Mouse (Mus musculus): ENCODE data around the gene Pfkfb3. TPM values are rescaled to one million over a fixed set of nuclear protein-coding genes. Genes with fewer than 3 reads are reported as not detected.

Pfkfb3 gene
- polyA plus RNA-seq (2016; fragmentation: Nextera tagmentation; extraction: Ambion mirVana), result 10.7 and 11.3 TPM in 2 replicates

DNA sequence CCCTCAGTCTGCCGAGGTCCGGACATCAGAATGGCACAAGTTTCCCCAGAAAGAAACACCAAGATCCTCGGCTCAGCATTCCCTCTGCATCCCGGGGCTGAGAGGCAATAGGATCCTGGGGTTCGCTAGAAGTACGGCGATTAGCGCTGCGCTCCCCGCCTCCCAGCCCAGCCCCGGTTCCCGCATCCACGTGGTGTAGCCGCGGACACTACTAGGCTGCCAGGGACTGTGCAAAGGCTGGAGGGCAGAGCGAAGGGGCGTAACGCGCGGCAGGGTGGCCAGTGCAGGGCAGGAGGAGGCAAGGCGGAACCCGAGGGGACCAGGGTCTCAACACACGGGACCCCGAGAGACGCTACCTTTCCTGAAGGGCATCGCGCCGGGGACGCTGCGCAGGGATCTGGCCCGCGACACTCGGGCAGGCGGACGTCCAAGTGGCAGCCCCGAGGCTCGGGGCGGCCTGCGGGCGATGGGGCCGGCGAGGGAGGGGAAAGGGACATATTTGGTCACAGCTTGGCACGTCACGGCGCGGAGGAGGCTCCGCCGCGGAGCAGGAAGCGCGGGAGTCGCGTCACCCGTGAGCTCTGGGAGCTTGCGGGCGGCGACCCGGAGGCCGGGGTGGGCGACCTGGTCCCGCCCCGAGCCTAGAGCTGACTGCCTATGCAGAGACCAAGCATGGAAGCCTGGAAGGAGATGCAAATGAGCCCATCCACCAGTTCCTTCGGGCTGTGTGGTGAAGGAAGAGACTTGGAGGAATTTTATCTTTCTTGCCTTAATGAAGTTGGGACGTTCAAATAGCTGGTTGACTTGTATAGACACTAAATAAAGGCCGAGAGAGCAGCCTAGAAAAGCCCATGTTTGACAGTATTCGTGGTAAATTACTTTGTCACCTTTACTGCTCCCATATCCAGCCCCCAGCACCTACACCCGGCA, at the start of gene Pfkfb3:
TSS of gene Pfkfb3 (minus strand) at position 607 of the 930 bp plus-strand sequence.
- H3K27me3 ChIP-seq (ENCODE audit: low read depth, poor library complexity, severe bottlenecking), result peaks cover 57% of the 10 kb centered on the region
- no peaks in the 10 kb centered on the region for H3K9me3 ChIP-seq (replicated peaks)
- peak within 1 kb of the TSS; percentile 61 for H3K4me3 ChIP-seq
- no peaks in the 10 kb centered on the region for H3K36me3 ChIP-seq
- peak; percentile 76 for DNase-seq (ENCODE audit: low spot score)
- peaks cover 21% of the 10 kb centered on the region for H3K4me1 ChIP-seq
- H3K27ac ChIP-seq, result peak within 1 kb of the TSS; percentile 69
- 2% methylated on average over 67 of the region's 67 CpGs for WGBS

DNA sequence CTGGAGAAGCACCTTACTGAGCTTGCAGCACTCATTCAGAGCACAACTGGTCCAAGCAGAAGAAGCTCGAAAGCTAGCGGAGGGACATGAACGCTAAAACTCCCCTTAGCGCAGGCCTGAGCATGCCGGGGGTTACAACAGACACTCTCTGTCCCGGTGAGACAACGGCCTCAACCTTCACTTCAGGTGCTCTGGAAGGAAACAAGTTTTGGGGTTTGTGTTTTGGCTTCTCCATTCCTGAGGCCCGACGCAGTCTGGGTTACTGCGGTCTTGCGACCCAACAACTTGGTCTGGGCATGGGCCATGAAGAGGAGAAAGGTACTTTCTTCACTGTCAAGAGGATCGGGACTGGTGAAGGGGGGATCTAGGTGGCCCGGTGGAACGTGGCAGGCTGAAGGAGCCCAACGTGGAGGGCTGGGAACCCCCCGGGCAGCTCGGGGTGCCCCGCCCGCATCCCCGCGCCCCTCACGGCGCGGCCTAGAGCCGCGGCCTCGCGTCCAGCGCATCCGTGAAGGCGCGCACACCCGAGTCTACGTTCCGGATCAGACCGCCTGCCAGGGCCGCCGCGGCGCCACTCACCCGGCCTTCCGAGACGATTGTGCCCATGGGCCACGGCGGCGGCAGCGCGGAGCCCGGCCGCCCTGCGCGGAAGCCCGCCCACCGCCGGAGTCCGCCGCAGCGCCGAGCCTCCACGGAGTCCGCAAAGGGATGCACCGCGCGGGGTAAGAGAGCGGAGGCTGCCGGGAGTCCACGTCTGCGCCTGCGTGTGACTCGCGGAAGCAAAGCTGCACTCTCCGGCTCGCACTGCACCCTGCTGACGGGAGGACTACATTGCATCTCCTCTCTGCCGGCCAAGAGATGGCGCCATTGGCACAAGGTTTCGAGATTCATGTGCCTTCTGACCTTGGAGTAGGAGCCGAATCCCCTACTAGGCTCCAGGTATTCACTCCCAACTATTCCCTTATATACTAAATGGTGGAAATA, 48.9 kb upstream of the Pfkfb3 start:
- Histone ChIP-seq H3K36me3 (peaks cover 36% of the 10 kb centered on the region), H3K4me3 (peak overlapping the region; percentile 97), H3K27ac (peak overlapping the region; percentile 97), H3K9me3 (replicated peaks) (no peaks in the 10 kb centered on the region), H3K27me3 (ENCODE audit: low read depth, poor library complexity, severe bottlenecking) (no peaks in the 10 kb centered on the region), H3K4me1 (peaks cover 7% of the 10 kb centered on the region)
- under 1% methylated on average over 77 of the region's 78 CpGs for WGBS
- DNase-seq (ENCODE audit: low spot score), result peak; percentile 94

DNA sequence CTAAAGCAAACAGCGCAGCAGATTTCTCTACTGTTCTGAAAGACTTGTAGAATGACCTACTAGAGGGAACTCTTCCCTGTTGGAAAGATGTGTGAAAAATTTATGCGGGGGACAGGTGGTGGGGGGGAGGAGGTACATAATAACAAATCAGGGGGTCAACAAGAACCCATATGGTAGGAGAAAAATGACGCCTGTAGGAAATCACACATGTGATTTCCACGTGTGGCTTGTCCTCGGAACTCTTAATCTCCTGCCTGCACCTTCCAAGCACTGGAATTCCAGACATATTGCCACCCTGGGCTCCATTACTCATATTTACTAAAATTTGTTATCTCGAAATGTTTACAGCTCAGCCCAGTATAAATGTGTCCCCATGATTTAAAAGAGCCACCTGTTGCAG, 47.9 kb upstream of the Pfkfb3 start:
- peaks cover 46% of the 10 kb centered on the region for H3K36me3 ChIP-seq
- WGBS, result 87% methylated on average over 6 of the region's 6 CpGs
- peak overlapping the region; percentile 97 for H3K4me3 ChIP-seq
- peaks cover 7% of the 10 kb centered on the region for H3K4me1 ChIP-seq
- H3K27ac ChIP-seq, result no peak overlapping the region
- H3K9me3 ChIP-seq (replicated peaks), result no peaks in the 10 kb centered on the region
- DNase-seq (ENCODE audit: low spot score), result no peak
- no peaks in the 10 kb centered on the region for H3K27me3 ChIP-seq (ENCODE audit: low read depth, poor library complexity, severe bottlenecking)

DNA sequence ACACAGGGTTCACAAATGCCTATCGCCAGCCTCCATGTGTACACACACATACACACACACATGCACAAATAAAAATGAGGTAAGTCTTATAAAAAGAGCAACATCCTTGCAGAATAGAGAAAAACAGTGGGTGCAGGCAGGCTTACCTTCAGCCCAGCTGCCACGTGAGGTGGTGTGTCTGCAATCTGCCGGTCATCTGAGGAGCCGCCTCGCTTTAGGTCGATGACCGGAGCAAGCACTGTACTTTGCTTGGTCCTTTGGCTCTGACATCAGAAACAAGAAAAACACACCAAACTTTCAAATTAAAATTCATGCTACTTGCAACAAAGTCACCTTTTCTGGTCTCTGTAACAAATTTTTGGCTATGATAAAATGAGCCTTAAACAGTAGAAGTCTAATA, 44.0 kb upstream of the Pfkfb3 start:
- DNase-seq (ENCODE audit: low spot score), result no peak
- no peaks in the 10 kb centered on the region for H3K9me3 ChIP-seq (replicated peaks)
- no peaks in the 10 kb centered on the region for H3K27me3 ChIP-seq (ENCODE audit: low read depth, poor library complexity, severe bottlenecking)
- H3K4me3 ChIP-seq, result no peak overlapping the region
- 97% methylated on average over 7 of the region's 7 CpGs for WGBS
- H3K4me1 ChIP-seq, result peaks cover 7% of the 10 kb centered on the region
- H3K36me3 ChIP-seq, result peaks cover 79% of the 10 kb centered on the region
- H3K27ac ChIP-seq, result no peak overlapping the region

DNA sequence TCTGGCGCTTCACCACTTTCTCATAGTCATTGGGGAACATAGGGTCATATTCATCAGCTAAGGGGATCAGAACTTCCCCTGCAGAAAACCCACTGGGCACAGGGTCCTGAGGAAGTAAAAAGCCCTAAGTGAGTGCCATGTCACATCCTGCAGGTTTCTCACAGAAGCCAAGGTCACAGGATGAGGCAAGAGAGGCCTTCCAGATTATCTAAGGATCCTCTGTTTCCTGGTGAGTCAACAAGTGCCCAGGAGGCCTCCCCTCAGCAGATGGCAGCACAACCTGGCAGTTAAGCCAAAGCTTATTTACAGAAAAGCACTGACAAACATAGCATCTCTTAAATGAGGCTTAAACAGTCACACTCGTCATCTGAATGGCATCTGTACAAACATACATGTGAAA, 42.8 kb upstream of the Pfkfb3 start:
- WGBS, result 95% methylated on average over 2 of the region's 2 CpGs
- H3K4me3 ChIP-seq, result no peak overlapping the region

DNA sequence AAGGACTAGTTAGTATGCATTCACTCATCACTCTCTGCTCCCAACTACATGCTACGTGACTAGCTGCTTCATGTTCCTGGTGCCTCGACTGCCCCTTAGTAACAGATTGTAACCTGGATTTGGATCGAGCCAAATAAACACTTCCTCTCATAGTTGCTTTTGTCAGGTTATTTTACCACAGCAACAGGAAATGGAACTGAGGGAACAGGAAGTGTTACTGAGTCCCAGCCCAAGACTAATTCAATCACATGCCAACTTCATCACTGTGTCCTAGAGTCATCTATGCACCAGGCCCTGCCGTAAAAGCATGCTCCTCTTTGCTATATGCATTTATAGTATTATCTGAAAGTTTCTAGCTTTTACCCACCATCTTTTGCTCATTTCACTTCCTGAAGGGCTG, 34.1 kb upstream of the Pfkfb3 start:
- DNase-seq (ENCODE audit: low spot score), result no peak
- 90% methylated on average over 4 of the region's 4 CpGs for WGBS
- Histone ChIP-seq H3K36me3 (peaks cover 98% of the 10 kb centered on the region), H3K4me3 (no peak overlapping the region), H3K9me3 (replicated peaks) (no peaks in the 10 kb centered on the region), H3K27ac (no peak overlapping the region), H3K4me1 (no peaks in the 10 kb centered on the region), H3K27me3 (ENCODE audit: low read depth, poor library complexity, severe bottlenecking) (no peaks in the 10 kb centered on the region)

More for the DNA sequence above, 42.8 kb upstream of the Pfkfb3 start:
- no peak for DNase-seq (ENCODE audit: low spot score)
- Histone ChIP-seq H3K36me3 (peaks cover 92% of the 10 kb centered on the region), H3K27me3 (ENCODE audit: low read depth, poor library complexity, severe bottlenecking) (no peaks in the 10 kb centered on the region), H3K9me3 (replicated peaks) (no peaks in the 10 kb centered on the region), H3K4me1 (peaks cover under 1% of the 10 kb centered on the region), H3K27ac (no peak overlapping the region)

DNA sequence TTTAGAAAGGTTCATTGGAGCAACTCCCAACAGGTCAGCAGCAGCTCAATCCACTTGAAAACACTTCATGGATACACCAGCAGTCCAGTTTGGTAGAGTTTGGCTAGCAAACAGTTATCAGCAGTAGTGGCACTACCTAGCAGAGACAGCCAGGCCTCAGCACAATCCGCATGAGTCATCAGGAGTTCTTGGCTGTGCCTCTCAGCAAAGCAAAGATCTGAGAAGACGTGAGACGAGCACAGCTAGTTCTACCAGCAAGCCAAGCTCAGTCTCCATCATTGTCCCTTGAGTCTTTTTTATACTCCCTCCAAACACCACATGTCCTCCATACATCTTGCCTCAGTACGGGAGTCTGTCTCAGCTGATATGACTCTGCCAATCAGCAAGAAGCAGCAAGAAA, 25.5 kb upstream of the Pfkfb3 start:
- DNase-seq (ENCODE audit: low spot score), result no peak
- Histone ChIP-seq H3K4me1 (no peaks in the 10 kb centered on the region), H3K27me3 (ENCODE audit: low read depth, poor library complexity, severe bottlenecking) (no peaks in the 10 kb centered on the region), H3K4me3 (no peak overlapping the region), H3K9me3 (replicated peaks) (no peaks in the 10 kb centered on the region), H3K36me3 (peaks cover 32% of the 10 kb centered on the region), H3K27ac (no peak overlapping the region)
- WGBS, result 99% methylated on average over 4 of the region's 4 CpGs

DNA sequence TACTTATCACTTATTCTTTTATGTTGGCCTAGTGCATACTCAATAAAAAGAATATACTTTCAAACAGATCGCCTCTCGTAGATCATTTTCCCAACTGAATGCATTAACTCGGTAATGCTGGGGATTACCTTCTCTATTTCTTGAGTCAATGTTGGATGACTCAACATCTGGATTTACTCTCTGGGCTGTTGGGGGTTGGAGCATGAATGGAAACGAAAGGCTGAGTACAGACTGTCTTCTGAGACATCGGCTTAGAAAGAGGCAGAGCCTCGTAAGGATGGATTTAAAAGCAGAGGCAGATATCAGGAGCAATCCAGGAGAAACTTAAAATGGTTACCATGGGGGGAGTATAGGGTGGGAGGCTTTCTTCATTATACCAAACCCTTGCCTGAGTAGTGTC, 24.3 kb upstream of the Pfkfb3 start:
- Histone ChIP-seq H3K4me3 (no peak overlapping the region), H3K9me3 (replicated peaks) (no peaks in the 10 kb centered on the region), H3K36me3 (peaks cover 21% of the 10 kb centered on the region), H3K27ac (no peak overlapping the region), H3K4me1 (no peaks in the 10 kb centered on the region), H3K27me3 (ENCODE audit: low read depth, poor library complexity, severe bottlenecking) (no peaks in the 10 kb centered on the region)
- WGBS, result 93% methylated on average over 6 of the region's 6 CpGs
- DNase-seq (ENCODE audit: low spot score), result no peak

DNA sequence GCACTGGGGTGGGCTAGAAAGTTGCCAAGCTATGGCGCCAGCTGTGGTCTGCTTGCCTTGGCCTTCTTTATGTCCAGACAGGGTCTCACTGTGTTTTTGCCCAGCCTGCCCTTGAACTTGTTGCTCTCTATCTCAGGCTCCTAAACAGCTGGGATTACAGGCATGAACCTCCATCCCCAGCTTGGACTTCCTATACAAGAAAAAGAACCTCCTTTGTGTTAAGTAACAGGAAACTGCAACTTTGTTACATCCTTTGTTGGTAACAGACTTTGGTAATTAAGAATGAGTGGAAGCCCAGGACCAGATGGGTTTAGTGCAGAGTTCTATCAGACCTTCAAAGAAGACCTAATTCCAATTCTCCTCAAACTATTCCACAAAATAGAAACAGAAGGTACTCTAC, 19.8 kb upstream of the Pfkfb3 start:
- Histone ChIP-seq H3K27me3 (ENCODE audit: low read depth, poor library complexity, severe bottlenecking) (no peaks in the 10 kb centered on the region), H3K36me3 (no peaks in the 10 kb centered on the region), H3K9me3 (replicated peaks) (no peaks in the 10 kb centered on the region), H3K4me3 (no peak overlapping the region), H3K4me1 (no peaks in the 10 kb centered on the region), H3K27ac (no peak overlapping the region)
- 84% methylated on average over 1 of the region's 1 CpGs for WGBS
- no peak for DNase-seq (ENCODE audit: low spot score)

DNA sequence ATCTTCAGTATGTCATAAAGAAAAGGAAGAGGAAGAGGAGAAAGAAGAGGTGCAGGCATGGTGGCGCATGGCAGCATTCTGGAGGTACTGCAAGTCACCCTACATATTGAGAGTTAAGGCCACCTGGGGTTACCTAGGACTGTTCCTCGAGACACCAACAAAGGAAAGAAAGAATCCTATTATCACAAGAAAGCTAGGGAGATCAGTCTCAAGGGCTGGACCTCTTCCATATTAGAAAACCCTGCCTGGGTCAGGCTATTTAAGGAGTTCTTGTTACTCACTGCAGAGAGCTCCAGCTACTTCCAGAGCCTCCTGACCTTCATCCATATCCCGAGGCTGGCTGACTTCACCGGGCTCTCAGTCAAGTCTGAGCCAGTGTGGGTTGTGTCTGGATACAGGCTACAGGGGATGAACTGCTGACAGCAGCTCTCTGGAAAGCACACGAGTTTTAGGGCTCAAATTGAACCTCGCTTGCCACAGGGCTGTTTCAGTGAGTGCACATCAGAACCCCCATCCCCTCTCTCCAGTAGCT, 17.2 kb upstream of the Pfkfb3 start:
- DNase-seq (ENCODE audit: low spot score), result no peak
- no peaks in the 10 kb centered on the region for H3K36me3 ChIP-seq
- no peaks in the 10 kb centered on the region for H3K27me3 ChIP-seq (ENCODE audit: low read depth, poor library complexity, severe bottlenecking)
- no peak overlapping the region for H3K27ac ChIP-seq
- H3K4me1 ChIP-seq, result no peaks in the 10 kb centered on the region
- no peaks in the 10 kb centered on the region for H3K9me3 ChIP-seq (replicated peaks)
- WGBS, result 52% methylated on average over 6 of the region's 6 CpGs
- H3K4me3 ChIP-seq, result no peak overlapping the region

DNA sequence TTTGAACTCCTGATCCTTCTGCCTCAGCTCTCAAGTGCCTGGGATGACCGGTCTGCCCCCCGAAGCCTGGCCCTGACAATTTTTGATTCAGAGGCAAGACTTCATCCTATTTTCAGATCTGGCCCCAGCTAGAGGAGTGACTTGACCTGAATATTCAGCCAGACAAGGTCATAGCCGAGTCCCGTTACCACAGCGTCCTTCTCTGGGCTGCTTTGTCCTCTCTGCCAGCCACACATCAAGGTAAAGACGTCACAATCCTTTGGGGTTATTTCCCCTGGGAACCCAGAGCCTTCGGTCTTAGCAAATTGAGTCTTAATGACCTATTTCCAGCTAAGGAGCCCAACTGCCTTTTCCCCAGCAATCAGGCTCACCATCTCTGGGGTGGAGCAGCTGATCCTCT, 14.6 kb upstream of the Pfkfb3 start:
- no peak overlapping the region for H3K27ac ChIP-seq
- no peak for DNase-seq (ENCODE audit: low spot score)
- WGBS, result 89% methylated on average over 7 of the region's 7 CpGs
- no peaks in the 10 kb centered on the region for H3K4me1 ChIP-seq
- no peaks in the 10 kb centered on the region for H3K9me3 ChIP-seq (replicated peaks)
- H3K4me3 ChIP-seq, result no peak overlapping the region
- no peaks in the 10 kb centered on the region for H3K27me3 ChIP-seq (ENCODE audit: low read depth, poor library complexity, severe bottlenecking)
- no peaks in the 10 kb centered on the region for H3K36me3 ChIP-seq

DNA sequence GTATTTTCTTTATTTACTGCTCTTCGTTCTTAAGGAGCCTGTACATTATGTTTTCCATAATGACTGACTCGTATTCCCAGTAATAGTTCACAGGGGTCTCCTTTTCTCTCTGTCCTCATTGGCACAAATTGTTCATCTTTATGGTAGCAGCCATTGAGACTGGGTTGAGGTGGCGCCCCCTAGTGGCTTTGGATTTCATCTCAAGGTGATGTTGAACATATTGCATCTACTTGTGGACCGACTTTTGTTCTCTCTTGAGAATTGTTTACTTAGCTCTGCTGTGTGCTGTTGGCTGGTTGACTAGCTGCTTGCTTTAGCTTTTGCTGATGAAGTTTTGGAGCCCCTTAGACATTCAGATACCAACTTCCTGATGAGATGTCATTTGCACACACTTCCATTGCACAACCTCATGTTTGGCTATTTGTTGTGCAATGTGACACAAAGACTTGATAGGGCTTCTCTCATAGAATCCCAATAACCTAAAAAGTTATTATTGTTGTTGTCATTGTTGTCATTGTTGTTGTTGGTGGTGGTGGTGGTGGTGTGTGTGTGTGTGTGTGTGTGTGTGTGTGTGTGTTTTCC, 14.0 kb upstream of the Pfkfb3 start:
- Histone ChIP-seq H3K9me3 (replicated peaks) (no peaks in the 10 kb centered on the region), H3K27me3 (ENCODE audit: low read depth, poor library complexity, severe bottlenecking) (no peaks in the 10 kb centered on the region), H3K4me3 (no peak overlapping the region), H3K27ac (no peak overlapping the region), H3K36me3 (no peaks in the 10 kb centered on the region), H3K4me1 (no peaks in the 10 kb centered on the region)
- peak; percentile 44 for DNase-seq (ENCODE audit: low spot score)
- 69% methylated on average over 4 of the region's 4 CpGs for WGBS
